Mouse (Mus musculus): ENCODE results near the gene Lrfn3.

- TF ChIP-seq CTCF (IDR thresholded peaks at IDR 0.05; ENCODE audit: control insufficient read depth, insufficient read depth, insufficient read length) (no peak), MAX (IDR thresholded peaks at IDR 0.05) (no peak), CEBPB (IDR thresholded peaks at IDR 0.05; ENCODE audit: low read depth) (no peak), USF1 (IDR thresholded peaks at IDR 0.05; ENCODE audit: low read depth) (no peak), MYOD1 (IDR thresholded peaks at IDR 0.05; ENCODE audit: control insufficient read depth, insufficient read length, low read depth) (no peak)
Measured at GRCm38 (mm10) chr7:30308076-30309005, 54.2 kb downstream of the Lrfn3 start, which contains the start of gene Alkbh6.
